Mouse (Mus musculus) cerebellum, adult 2 months (tissue): ENCODE data around the gene Htr7. TPM values are rescaled to one million over a fixed set of nuclear protein-coding genes. Genes with fewer than 3 reads are reported as not detected.

Experiments
- DNase-seq, 2 experiments: peaks; one replicate each; pipeline ENCODE4 v3.0.0; 2021
- H3K27ac ChIP-seq: fragments of 200-500 bp; 2 replicates; pipeline ENCODE4 v1.5.1; 2012; ENCODE audit warnings: low read length, control low read depth, inconsistent platforms; ENCODE audit not compliant: insufficient read depth
- H3K27me3 ChIP-seq: fragments of 200-500 bp; 2 replicates; pipeline ENCODE4 v1.6.1; 2012; ENCODE audit warnings: inconsistent platforms, mild to moderate bottlenecking, low read length, moderate library complexity; ENCODE audit not compliant: control insufficient read depth, insufficient read depth
- H3K4me1 ChIP-seq: fragments of 200-500 bp; 2 replicates; pipeline ENCODE4 v1.6.1; 2011; ENCODE audit warnings: low read length; ENCODE audit not compliant: control insufficient read depth, insufficient read depth
- H3K4me3 ChIP-seq: fragments of 200-500 bp; replicated peaks from 2 replicates; pipeline ENCODE3; 2011; ENCODE audit warnings: mild to moderate bottlenecking, low read depth, low read length, control low read depth; ENCODE audit not compliant: insufficient read depth
- CTCF ChIP-seq: fragments of 200-500 bp; IDR thresholded peaks from 2 replicates; pipeline ENCODE4 v1.5.1; 2011; ENCODE audit warnings: low read depth, mild to moderate bottlenecking, control low read depth, low read length, moderate library complexity, borderline replicate concordance; ENCODE audit not compliant: insufficient read depth
- POLR2A ChIP-seq: fragments of 200-500 bp; IDR thresholded peaks from 2 replicates; pipeline ENCODE4 v1.6.1; 2011; ENCODE audit warnings: low read length, control low read depth, borderline replicate concordance; ENCODE audit not compliant: insufficient read depth
- WGBS: fragments of 180-500 bp; shearing (Covaris S2); methylation state at CpG from one replicate; pipeline ENCODE4 v1.1.7; 2018; 5-methylcytosine and 5-hydroxymethylcytosine counted together
- polyA plus RNA-seq: library from polyadenylated mRNA; depleted of rRNA; stranded (reverse); fragments of >200 nt; gene quantifications from 2 replicates; pipeline ENCODE4 v1.2.3, GENCODE M21; 2012; rRNA removed

The Htr7 gene
- polyA plus RNA-seq, result 6.0 and 8.0 TPM in 2 replicates

- Histone ChIP-seq H3K4me3 (no peak within 1 kb of the TSS), H3K27ac (no peak within 1 kb of the TSS), H3K4me1 (no peaks in the 10 kb centered on the region), H3K27me3 (peaks cover 1% of the 10 kb centered on the region; the same call in 1 of the 2 replicates)
- TF ChIP-seq POLR2A, result no peak
- TF ChIP-seq CTCF, result no peak
- DNase-seq, result peak in 1 of 2 experiments; percentile 16
- under 1% methylated on average over 81 of the region's 86 CpGs for WGBS
These were observed at the start of gene Htr7 for GRCm38 (mm10) chr19:36057231-36057811. TSS of gene Htr7 (minus strand) at chr19:36057507.

GRCm38 (mm10) chr19:36103909-36104308 lies 46.6 kb upstream of the Htr7 start:
- Histone ChIP-seq H3K4me1 (no peaks in the 10 kb centered on the region), H3K27me3 (no peaks in the 10 kb centered on the region), H3K4me3 (no peak overlapping the region), H3K27ac (no peak overlapping the region)
- TF ChIP-seq POLR2A (no peak), CTCF (no peak)
- no peak for DNase-seq
- WGBS, result 62% methylated on average over 5 of the region's 5 CpGs

GRCm38 (mm10) chr19:36098916-36099315 lies 41.6 kb upstream of the Htr7 start:
- WGBS, result 82% methylated on average over 7 of the region's 7 CpGs
- TF ChIP-seq CTCF (no peak), POLR2A (no peak)
- Histone ChIP-seq H3K27me3 (no peaks in the 10 kb centered on the region), H3K4me1 (no peaks in the 10 kb centered on the region), H3K27ac (no peak overlapping the region), H3K4me3 (no peak overlapping the region)
- DNase-seq, result no peak

GRCm38 (mm10) chr19:36098265-36098664 lies 41.0 kb upstream of the Htr7 start:
- Histone ChIP-seq H3K4me3 (no peak overlapping the region), H3K4me1 (no peaks in the 10 kb centered on the region), H3K27me3 (no peaks in the 10 kb centered on the region), H3K27ac (no peak overlapping the region)
- no peak for TF ChIP-seq POLR2A
- TF ChIP-seq CTCF, result no peak
- 93% methylated on average over 1 of the region's 1 CpGs for WGBS
- no peak for DNase-seq

GRCm38 (mm10) chr19:36097194-36097593 lies 39.9 kb upstream of the Htr7 start:
- no peak overlapping the region for H3K4me3 ChIP-seq
- H3K27me3 ChIP-seq, result no peaks in the 10 kb centered on the region
- no peak overlapping the region for H3K27ac ChIP-seq
- TF ChIP-seq POLR2A, result no peak
- no peaks in the 10 kb centered on the region for H3K4me1 ChIP-seq
- no peak for DNase-seq
- WGBS, result 94% methylated on average over 3 of the region's 3 CpGs

GRCm38 (mm10) chr19:36090781-36091180 lies 33.5 kb upstream of the Htr7 start:
- Histone ChIP-seq H3K27me3 (no peaks in the 10 kb centered on the region), H3K4me1 (no peaks in the 10 kb centered on the region), H3K27ac (no peak overlapping the region), H3K4me3 (no peak overlapping the region)
- WGBS, result 42% methylated on average over 5 of the region's 5 CpGs
- no peak for TF ChIP-seq POLR2A
- peak; percentile 26; the same call in 1 of the 2 replicates for TF ChIP-seq CTCF
- peak in 1 of 2 experiments; percentile 12 for DNase-seq

GRCm38 (mm10) chr19:36083262-36084225 lies 26.2 kb upstream of the Htr7 start, which contains the start of gene Rpp30:
TSS of gene Rpp30 (plus strand) at chr19:36083716.
- TF ChIP-seq POLR2A (peak; percentile 52; the same call in 1 of the 2 replicates), CTCF (no peak)
- peak; percentile 84 to 89 for DNase-seq
- peak within 1 kb of the TSS; percentile 98 for H3K4me3 ChIP-seq
- no peak within 1 kb of the TSS; the same call in 1 of the 2 replicates for H3K27ac ChIP-seq
- H3K27me3 ChIP-seq, result no peaks in the 10 kb centered on the region
- no peaks in the 10 kb centered on the region for H3K4me1 ChIP-seq
- 2% methylated on average over 34 of the region's 34 CpGs for WGBS
